Mouse (Mus musculus) forebrain, embryonic 12.5 days (tissue): ENCODE measurements around the gene Palld. TPM values are rescaled to one million over a fixed set of nuclear protein-coding genes. Genes with fewer than 3 reads are reported as not detected.

Experiments
- ATAC-seq: fragments of 200-750 bp; cut with Nextera tagmentation; 2 replicates; pipeline ENCODE4 v1.8.0; 2017; ENCODE audit warnings: moderate TSS enrichment; ENCODE audit not compliant: low FRiP score
- H3K27ac ChIP-seq: fragments of 300-500 bp; sonication (generic); 2 replicates; pipeline ENCODE4 v1.5.1; 2016; ENCODE audit warnings: mild to moderate bottlenecking
- H3K27me3 ChIP-seq: fragments of 300-500 bp; sonication (generic); 2 replicates; pipeline ENCODE4 v1.6.1; 2016; ENCODE audit warnings: mild to moderate bottlenecking
- H3K36me3 ChIP-seq: fragments of 300-500 bp; sonication (generic); replicated peaks from 2 replicates; pipeline ENCODE4 v1.6.1; 2016; ENCODE audit warnings: mild to moderate bottlenecking
- H3K4me1 ChIP-seq: fragments of 300-500 bp; sonication (generic); 2 replicates; pipeline ENCODE4 v1.6.1; 2016
- H3K4me2 ChIP-seq: fragments of 300-500 bp; sonication (generic); 2 replicates; pipeline ENCODE4 v1.6.1; 2016; ENCODE audit warnings: mild to moderate bottlenecking, moderate library complexity
- H3K4me3 ChIP-seq: fragments of 300-500 bp; sonication (generic); replicated peaks from 2 replicates; pipeline ENCODE4 v1.5.1; 2016; ENCODE audit warnings: mild to moderate bottlenecking
- H3K9ac ChIP-seq: fragments of 300-500 bp; sonication (generic); 2 replicates; pipeline ENCODE4 v1.6.1; 2016; ENCODE audit warnings: mild to moderate bottlenecking
- H3K9me3 ChIP-seq: fragments of 300-500 bp; sonication (generic); 2 replicates; pipeline ENCODE4 v1.6.1; 2016
- WGBS: fragments of 180-500 bp; shearing (Covaris S2); methylation state at CpG from one replicate; pipeline ENCODE4 v1.1.7; 2016; 5-methylcytosine and 5-hydroxymethylcytosine counted together
- polyA plus RNA-seq: library from polyadenylated mRNA; unstranded; fragments of >200 nt; fragmentation: Nextera tagmentation; extraction: Ambion mirVana; gene quantifications from 2 replicates; pipeline ENCODE4 v1.2.1, GENCODE M21; 2016

The Palld gene
- polyA plus RNA-seq, 1 experiment from 2014 or later: 56.0 TPM

DNA sequence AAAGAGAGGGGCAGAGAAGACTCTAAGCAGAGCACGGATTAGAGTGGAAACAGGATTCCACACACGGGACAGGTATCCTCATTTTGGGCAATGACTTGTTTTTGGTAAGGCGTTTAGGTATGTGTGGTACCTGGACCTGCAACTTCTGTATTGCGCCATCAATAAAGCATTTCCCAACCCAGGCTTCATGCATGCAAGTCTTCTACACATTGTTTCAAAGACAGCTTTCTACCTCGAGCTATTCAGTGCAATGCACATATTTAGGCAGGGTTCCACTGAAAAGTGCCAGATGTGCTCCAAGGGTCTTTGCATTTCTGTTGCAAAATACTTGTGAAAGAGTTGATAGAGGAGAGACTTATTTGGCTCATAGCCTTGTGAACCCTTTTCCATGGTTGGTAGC lies 241.5 kb downstream of the Palld start:
- H3K36me3 ChIP-seq: no peaks in the 10 kb centered on the region; the same call in 1 of the 2 replicates
- WGBS: 93% methylated on average over 5 of the region's 5 CpGs
- no peaks in the 10 kb centered on the region for H3K9me3 ChIP-seq
- no peaks in the 10 kb centered on the region for H3K27me3 ChIP-seq
- no peak overlapping the region for H3K27ac ChIP-seq
- H3K4me1 ChIP-seq: peaks cover 10% of the 10 kb centered on the region; the same call in 1 of the 2 replicates
- no peak overlapping the region for H3K4me2 ChIP-seq
- H3K9ac ChIP-seq: no peak overlapping the region
- ATAC-seq: no peak
- H3K4me3 ChIP-seq: no peak overlapping the region

DNA sequence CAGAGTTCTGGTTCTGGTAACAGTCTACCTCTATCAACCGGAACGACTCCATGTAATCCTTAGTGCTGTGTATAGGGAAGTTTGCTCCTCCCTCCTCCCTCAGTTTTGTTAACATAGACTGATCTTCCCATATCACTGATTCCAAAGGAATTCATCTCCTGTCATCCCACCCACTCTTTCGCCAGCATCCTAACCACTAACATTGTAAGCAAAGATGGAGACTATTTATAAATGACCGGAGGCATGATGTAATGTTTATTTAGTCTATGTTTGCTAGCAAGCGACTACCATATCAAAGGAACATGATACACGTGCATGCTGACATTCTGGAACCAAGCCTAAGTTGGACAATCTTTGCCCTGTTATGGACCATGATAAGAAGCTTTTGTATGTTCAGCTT lies 250.5 kb downstream of the Palld start:
- Histone ChIP-seq H3K36me3 (no peaks in the 10 kb centered on the region), H3K4me3 (no peak overlapping the region), H3K9me3 (no peaks in the 10 kb centered on the region), H3K27ac (no peak overlapping the region), H3K4me1 (no peaks in the 10 kb centered on the region), H3K27me3 (no peaks in the 10 kb centered on the region), H3K9ac (no peak overlapping the region), H3K4me2 (no peak overlapping the region)
- 90% methylated on average over 6 of the region's 6 CpGs for WGBS
- ATAC-seq: no peak

DNA sequence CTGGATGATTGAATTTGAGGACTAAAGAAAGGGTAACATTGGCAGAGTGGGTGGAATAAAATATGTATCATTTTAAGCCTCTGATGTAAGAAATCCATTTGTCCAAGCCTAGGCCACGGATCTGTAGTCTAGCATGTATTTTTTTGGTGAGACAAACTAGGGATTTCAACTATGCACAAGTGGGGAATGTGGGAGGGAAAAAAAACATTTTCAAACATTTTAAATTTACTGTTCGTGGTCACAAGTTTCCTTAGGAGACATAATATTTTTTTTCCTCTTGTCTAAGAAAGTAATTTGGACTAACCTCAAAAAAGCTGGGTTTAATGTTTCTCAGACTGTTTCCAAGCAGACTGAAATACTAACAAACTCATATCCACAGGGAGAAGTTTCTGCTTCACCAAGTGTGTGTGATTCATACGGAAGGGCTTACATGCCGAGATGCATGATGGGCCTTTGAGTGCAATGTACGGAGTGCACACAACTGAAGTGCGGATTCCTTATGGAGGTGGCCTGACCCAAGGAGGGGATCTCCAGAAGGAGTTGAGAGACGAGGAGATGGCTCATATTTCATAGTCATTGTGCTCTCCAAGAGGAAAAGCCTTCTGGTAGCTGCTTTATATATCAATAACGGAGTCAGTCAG lies 256.2 kb downstream of the Palld start:
- ATAC-seq: no peak
- Histone ChIP-seq H3K4me2 (no peak overlapping the region), H3K27me3 (no peaks in the 10 kb centered on the region), H3K27ac (no peak overlapping the region), H3K4me3 (no peak overlapping the region), H3K4me1 (no peaks in the 10 kb centered on the region), H3K9me3 (no peaks in the 10 kb centered on the region), H3K9ac (no peak overlapping the region), H3K36me3 (no peaks in the 10 kb centered on the region)
- 85% methylated on average over 8 of the region's 8 CpGs for WGBS

DNA sequence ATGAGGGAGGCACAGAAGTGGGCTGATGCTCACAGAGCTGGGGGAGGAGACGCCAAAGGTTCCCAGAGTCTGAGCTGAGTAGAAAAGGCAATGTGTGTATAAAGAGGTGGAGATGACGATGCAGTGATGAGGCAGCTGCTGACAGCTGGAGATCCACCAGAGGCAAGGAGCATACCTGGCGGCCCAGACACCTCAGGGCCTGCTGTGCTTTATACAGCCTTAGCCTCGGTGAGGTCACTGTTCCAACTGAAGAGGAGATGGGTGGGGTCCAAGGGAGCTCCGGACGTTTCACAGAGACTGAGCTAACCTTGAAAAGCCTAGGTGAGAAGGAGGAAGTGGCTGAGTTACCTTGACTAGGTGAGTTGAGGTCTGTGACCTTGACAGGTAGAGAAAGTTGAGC lies 256.8 kb downstream of the Palld start:
- no peak overlapping the region for H3K27ac ChIP-seq
- WGBS: 85% methylated on average over 6 of the region's 6 CpGs
- H3K4me2 ChIP-seq: no peak overlapping the region
- H3K9me3 ChIP-seq: no peaks in the 10 kb centered on the region
- H3K9ac ChIP-seq: no peak overlapping the region
- H3K4me1 ChIP-seq: no peaks in the 10 kb centered on the region
- H3K36me3 ChIP-seq: no peaks in the 10 kb centered on the region
- no peak for ATAC-seq
- no peak overlapping the region for H3K4me3 ChIP-seq
- H3K27me3 ChIP-seq: no peaks in the 10 kb centered on the region

DNA sequence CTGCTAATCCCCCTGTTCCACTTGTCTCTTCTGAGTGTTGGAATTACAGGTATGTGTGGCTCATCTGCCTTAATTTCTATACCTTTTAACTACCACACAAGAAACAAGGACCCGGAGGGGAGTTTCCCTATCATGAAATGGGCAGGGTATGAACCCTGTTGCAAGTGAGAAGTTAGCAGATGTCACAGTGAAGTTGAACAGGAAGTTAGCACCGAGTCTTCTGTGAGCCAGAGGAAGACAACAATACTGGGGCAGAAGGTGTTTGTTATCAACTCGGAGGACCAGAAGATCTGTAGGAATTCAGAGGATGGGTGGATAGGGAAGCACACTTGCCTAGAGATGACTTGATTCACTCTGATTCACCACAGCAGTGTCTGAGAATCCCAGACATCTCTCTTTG lies 259.3 kb downstream of the Palld start:
- Histone ChIP-seq H3K36me3 (no peaks in the 10 kb centered on the region), H3K4me1 (no peaks in the 10 kb centered on the region), H3K4me2 (no peak overlapping the region), H3K27ac (no peak overlapping the region), H3K4me3 (no peak overlapping the region), H3K27me3 (no peaks in the 10 kb centered on the region), H3K9me3 (no peaks in the 10 kb centered on the region), H3K9ac (no peak overlapping the region)
- no peak for ATAC-seq
- WGBS: 89% methylated on average over 3 of the region's 3 CpGs

GRCm38 (mm10) chr8:61642358-61642847 lies 260.1 kb downstream of the Palld start:
- no peak overlapping the region for H3K27ac ChIP-seq
- H3K4me2 ChIP-seq: no peak overlapping the region
- H3K4me3 ChIP-seq: no peak overlapping the region
- WGBS: 90% methylated on average over 4 of the region's 4 CpGs
- no peaks in the 10 kb centered on the region for H3K9me3 ChIP-seq
- ATAC-seq: no peak
- H3K36me3 ChIP-seq: no peaks in the 10 kb centered on the region
- H3K27me3 ChIP-seq: no peaks in the 10 kb centered on the region
- H3K4me1 ChIP-seq: no peaks in the 10 kb centered on the region
- H3K9ac ChIP-seq: no peak overlapping the region

- Histone ChIP-seq H3K27ac (no peak overlapping the region), H3K4me3 (no peak overlapping the region), H3K9ac (no peak overlapping the region), H3K4me2 (no peak overlapping the region), H3K9me3 (no peaks in the 10 kb centered on the region), H3K4me1 (no peaks in the 10 kb centered on the region), H3K27me3 (no peaks in the 10 kb centered on the region), H3K36me3 (no peaks in the 10 kb centered on the region)
- no peak for ATAC-seq
- WGBS: 95% methylated on average over 2 of the region's 2 CpGs
These were observed 262.9 kb downstream of the Palld start for GRCm38 (mm10) chr8:61639596-61639995.

DNA sequence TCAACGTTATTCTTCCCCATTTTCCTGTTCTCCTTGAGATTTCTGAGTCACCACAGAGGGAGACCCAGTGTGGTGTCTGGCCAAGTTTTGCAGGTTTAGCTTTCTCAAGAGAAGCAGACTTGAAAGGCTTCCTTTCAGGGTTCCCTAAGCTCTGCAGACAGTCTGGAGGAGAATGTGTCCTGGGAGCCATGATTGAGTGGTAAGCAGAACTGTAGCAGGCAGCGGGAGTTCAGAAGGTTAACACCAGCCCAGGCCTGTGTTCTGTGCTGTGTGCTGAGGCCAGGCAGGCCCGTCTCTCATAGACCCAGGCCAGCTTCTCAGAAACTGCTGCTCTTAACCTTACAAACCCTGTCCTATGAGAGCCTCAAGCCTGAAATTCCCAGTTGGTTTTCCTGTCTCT lies 263.5 kb downstream of the Palld start:
- Histone ChIP-seq H3K4me3 (no peak overlapping the region), H3K9ac (no peak overlapping the region), H3K9me3 (no peaks in the 10 kb centered on the region), H3K27me3 (no peaks in the 10 kb centered on the region), H3K4me1 (no peaks in the 10 kb centered on the region), H3K4me2 (no peak overlapping the region), H3K36me3 (no peaks in the 10 kb centered on the region), H3K27ac (no peak overlapping the region)
- no peak for ATAC-seq
- 77% methylated on average over 3 of the region's 3 CpGs for WGBS

- 91% methylated on average over 4 of the region's 4 CpGs for WGBS
- H3K4me1 ChIP-seq: no peaks in the 10 kb centered on the region
- no peak overlapping the region for H3K9ac ChIP-seq
- no peak overlapping the region for H3K27ac ChIP-seq
- ATAC-seq: no peak
- H3K36me3 ChIP-seq: no peaks in the 10 kb centered on the region
- H3K4me3 ChIP-seq: no peak overlapping the region
- no peaks in the 10 kb centered on the region for H3K9me3 ChIP-seq
- no peak overlapping the region for H3K4me2 ChIP-seq
- no peaks in the 10 kb centered on the region for H3K27me3 ChIP-seq
These were observed 264.8 kb downstream of the Palld start for GRCm38 (mm10) chr8:61637736-61638135.

DNA sequence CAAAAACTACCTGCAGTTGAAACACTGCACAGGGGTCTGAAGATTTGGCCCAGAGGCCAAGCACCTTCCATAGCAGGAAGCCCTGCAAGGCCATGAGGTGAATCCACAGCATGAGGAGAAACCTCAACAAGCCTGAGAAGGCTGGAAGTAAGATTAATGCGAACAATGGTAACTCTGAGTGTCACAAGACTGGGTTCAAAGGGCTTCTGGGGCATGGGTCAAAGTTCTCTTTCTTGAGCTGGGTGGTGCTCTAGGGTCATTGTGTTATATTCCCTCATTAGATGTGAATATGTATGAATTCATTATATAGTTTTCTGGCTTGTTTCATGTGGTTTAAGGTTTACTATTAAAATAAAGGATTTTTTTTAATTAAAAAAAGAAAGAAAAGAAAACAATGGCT lies 267.7 kb downstream of the Palld start:
- Histone ChIP-seq H3K9me3 (no peaks in the 10 kb centered on the region), H3K27me3 (no peaks in the 10 kb centered on the region), H3K9ac (no peak overlapping the region), H3K4me2 (no peak overlapping the region), H3K4me1 (no peaks in the 10 kb centered on the region), H3K36me3 (no peaks in the 10 kb centered on the region), H3K27ac (no peak overlapping the region), H3K4me3 (no peak overlapping the region)
- no peak for ATAC-seq
- 65% methylated on average over 1 of the region's 1 CpGs for WGBS

DNA sequence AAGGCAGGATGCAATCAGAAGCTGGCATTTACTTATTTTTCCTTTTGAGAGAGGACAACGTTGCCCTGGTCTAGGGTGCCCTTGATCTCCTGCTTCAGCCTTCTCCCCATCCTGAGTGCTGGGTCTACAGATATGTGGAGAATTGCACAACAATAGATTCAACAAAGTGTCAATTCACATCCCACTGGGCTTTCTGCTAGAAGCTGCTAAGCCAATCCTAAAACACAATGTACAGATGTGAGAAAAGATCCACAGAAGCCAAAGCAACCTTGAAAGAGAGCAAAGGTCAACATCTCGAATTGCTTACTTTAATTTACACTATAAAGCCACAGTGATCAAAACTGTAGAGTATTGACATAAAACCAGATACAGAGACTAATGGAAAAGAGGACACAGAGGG lies 270.2 kb downstream of the Palld start:
- no peaks in the 10 kb centered on the region for H3K36me3 ChIP-seq
- H3K4me1 ChIP-seq: no peaks in the 10 kb centered on the region
- no peak for ATAC-seq
- H3K27ac ChIP-seq: no peak overlapping the region
- H3K4me2 ChIP-seq: no peak overlapping the region
- 65% methylated on average over 2 of the region's 2 CpGs for WGBS
- H3K4me3 ChIP-seq: no peak overlapping the region
- H3K9ac ChIP-seq: no peak overlapping the region
- H3K27me3 ChIP-seq: no peaks in the 10 kb centered on the region
- H3K9me3 ChIP-seq: no peaks in the 10 kb centered on the region

GRCm38 (mm10) chr8:61629631-61629968 lies 272.9 kb downstream of the Palld start:
- WGBS: 35% methylated on average over 1 of the region's 1 CpGs

GRCm38 (mm10) chr8:61628938-61629630 lies 273.4 kb downstream of the Palld start:
- ATAC-seq: 0 out of 2 replicates have a peak, but pooled peaks have one; percentile 53
- WGBS: 74% methylated on average over 3 of the region's 3 CpGs
- H3K9ac ChIP-seq: no peak overlapping the region

More at GRCm38 (mm10) chr8:61629631-61629968, 272.9 kb downstream of the Palld start:
- H3K9me3 ChIP-seq: no peaks in the 10 kb centered on the region
- H3K27me3 ChIP-seq: no peaks in the 10 kb centered on the region
- H3K4me2 ChIP-seq: no peak overlapping the region
- no peaks in the 10 kb centered on the region for H3K4me1 ChIP-seq
- no peaks in the 10 kb centered on the region for H3K36me3 ChIP-seq
- no peak overlapping the region; the same call in 1 of the 2 replicates for H3K27ac ChIP-seq
- H3K4me3 ChIP-seq: no peak overlapping the region
- ATAC-seq: no peak
- no peak overlapping the region for H3K9ac ChIP-seq

More at GRCm38 (mm10) chr8:61628938-61629630, 273.4 kb downstream of the Palld start:
- H3K27ac ChIP-seq: no peak overlapping the region; the same call in 1 of the 2 replicates
- H3K4me3 ChIP-seq: no peak overlapping the region
- no peaks in the 10 kb centered on the region for H3K36me3 ChIP-seq
- H3K9me3 ChIP-seq: no peaks in the 10 kb centered on the region
- H3K4me1 ChIP-seq: peaks cover 1% of the 10 kb centered on the region
- no peak overlapping the region for H3K4me2 ChIP-seq
- H3K27me3 ChIP-seq: no peaks in the 10 kb centered on the region
